Mouse (Mus musculus) neural tube, embryonic 11.5 days (tissue): Measurements from ENCODE around the gene Gsta4. TPM values are rescaled to one million over a fixed set of nuclear protein-coding genes. Genes with fewer than 3 reads are reported as not detected.
"Not testable (repeated sequence)": the region's sequence is repeated elsewhere in the genome, so short reads cannot be mapped to it uniquely, and the experiment has no call there.

Experiments used
- ATAC-seq: fragments of 200-750 bp; cut with Nextera tagmentation; 2 replicates; pipeline ENCODE4 v1.8.0; 2017; ENCODE audit warnings: moderate number of reproducible peaks, mild to moderate bottlenecking, moderate TSS enrichment, moderate library complexity; ENCODE audit not compliant: insufficient read depth, low FRiP score, low TSS enrichment
- DNase-seq: peaks from one replicate; pipeline ENCODE4 v3.0.0-alpha.2; 2015; ENCODE audit warnings: low spot score
- H3K27ac ChIP-seq: fragments of 300-500 bp; sonication (generic); 2 replicates; pipeline ENCODE4 v1.5.1; 2014; ENCODE audit warnings: low read depth, mild to moderate bottlenecking, low read length
- H3K27me3 ChIP-seq: fragments of 300-500 bp; sonication (generic); 2 replicates; pipeline ENCODE4 v1.6.1; 2014; ENCODE audit warnings: mild to moderate bottlenecking, low read length, mixed read lengths; ENCODE audit not compliant: control insufficient read depth, insufficient read depth
- H3K36me3 ChIP-seq: fragments of 300-500 bp; sonication (generic); 2 replicates; pipeline ENCODE4 v1.6.1; 2014; ENCODE audit warnings: mild to moderate bottlenecking, low read length, moderate library complexity, mixed read lengths; ENCODE audit not compliant: control insufficient read depth, insufficient read depth
- H3K4me1 ChIP-seq: fragments of 300-500 bp; sonication (generic); 2 replicates; pipeline ENCODE4 v1.6.1; 2014; ENCODE audit warnings: low read length, mixed read lengths; ENCODE audit not compliant: control insufficient read depth, insufficient read depth
- H3K4me2 ChIP-seq: fragments of 300-500 bp; sonication (generic); 2 replicates; pipeline ENCODE4 v1.6.1; 2014; ENCODE audit warnings: low read depth, mild to moderate bottlenecking, moderate library complexity
- H3K4me3 ChIP-seq: fragments of 300-500 bp; sonication (generic); 2 replicates; pipeline ENCODE4 v1.5.1; 2014; ENCODE audit warnings: low read depth, low read length
- H3K9ac ChIP-seq: fragments of 300-500 bp; sonication (generic); 2 replicates; pipeline ENCODE4 v1.6.1; 2014; ENCODE audit warnings: mild to moderate bottlenecking, low read length
- H3K9me3 ChIP-seq: fragments of 300-500 bp; sonication (generic); 2 replicates; pipeline ENCODE4 v1.6.1; 2016; ENCODE audit warnings: low read length; ENCODE audit not compliant: control insufficient read depth
- WGBS: fragments of 180-500 bp; shearing (Covaris S2); extraction: QIAGEN DNeasy Blood & Tissue Kit; methylation state at CpG from one replicate; pipeline ENCODE4 v1.1.7; 2014; 5-methylcytosine and 5-hydroxymethylcytosine counted together
- polyA plus RNA-seq: library from polyadenylated mRNA; unstranded; fragments of >200 nt; fragmentation: Nextera tagmentation; extraction: Ambion mirVana; gene quantifications from 2 replicates; pipeline ENCODE4 v1.2.1, GENCODE M21; 2014

Gsta4 gene
- polyA plus RNA-seq, 1 experiment from 2014 or later: 54.3 TPM

- not testable (repeated sequence) for H3K27ac ChIP-seq, DNase-seq, ATAC-seq, H3K4me1 ChIP-seq, H3K9ac ChIP-seq, H3K9me3 ChIP-seq, H3K36me3 ChIP-seq, H3K4me3 ChIP-seq, H3K27me3 ChIP-seq, H3K4me2 ChIP-seq
- 78% methylated on average over 3 of the region's 3 CpGs for WGBS
These were observed 47.1 kb downstream of the Gsta4 start for GRCm38 (mm10) chr9:78229658-78230057.

- not testable (repeated sequence) for H3K9me3 ChIP-seq, H3K27me3 ChIP-seq, H3K9ac ChIP-seq, DNase-seq, ATAC-seq, H3K4me1 ChIP-seq, H3K4me3 ChIP-seq, H3K36me3 ChIP-seq, H3K4me2 ChIP-seq, H3K27ac ChIP-seq
- 94% methylated on average over 2 of the region's 3 CpGs for WGBS
These were observed 47.9 kb downstream of the Gsta4 start, which contains the start of gene Gsta1 for GRCm38 (mm10) chr9:78230461-78230860. Gene Gsta1 (plus strand): TSS chr9:78230656.

DNA sequence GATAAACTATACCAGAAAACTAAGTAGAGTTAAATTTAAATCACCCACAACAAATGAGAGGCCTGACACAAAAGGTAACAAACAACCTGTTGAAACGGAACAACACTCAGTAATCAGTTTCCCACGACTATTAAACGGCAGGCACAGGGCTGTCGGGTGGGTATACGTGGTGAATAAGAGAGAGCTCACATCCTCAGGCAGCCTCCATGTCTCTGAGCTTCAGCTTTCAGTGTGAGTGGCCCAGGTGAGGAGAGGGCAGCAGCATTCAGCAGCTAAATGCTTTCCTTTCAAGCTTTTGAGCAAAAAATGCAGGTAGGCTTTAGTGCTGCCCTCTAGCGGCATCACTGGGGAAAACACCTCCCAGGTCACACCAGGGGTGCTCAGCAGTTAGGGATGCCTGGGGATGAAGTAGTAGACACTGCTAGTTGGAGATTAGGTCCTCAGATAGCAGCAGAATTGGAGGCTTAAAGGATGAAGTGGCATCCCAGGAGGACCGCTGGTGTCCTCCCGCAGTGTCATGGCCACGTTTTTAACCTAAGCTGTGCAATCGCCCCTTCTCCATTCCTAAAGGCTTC is 50.6 kb downstream of the Gsta4 start:
- H3K27ac ChIP-seq, H3K4me1 ChIP-seq, H3K4me2 ChIP-seq, H3K9me3 ChIP-seq, H3K27me3 ChIP-seq, H3K4me3 ChIP-seq, DNase-seq, H3K36me3 ChIP-seq, H3K9ac ChIP-seq, ATAC-seq: not testable (repeated sequence)
- no CpG with 5 or more reads among the region's 10 CpGs for WGBS

DNA sequence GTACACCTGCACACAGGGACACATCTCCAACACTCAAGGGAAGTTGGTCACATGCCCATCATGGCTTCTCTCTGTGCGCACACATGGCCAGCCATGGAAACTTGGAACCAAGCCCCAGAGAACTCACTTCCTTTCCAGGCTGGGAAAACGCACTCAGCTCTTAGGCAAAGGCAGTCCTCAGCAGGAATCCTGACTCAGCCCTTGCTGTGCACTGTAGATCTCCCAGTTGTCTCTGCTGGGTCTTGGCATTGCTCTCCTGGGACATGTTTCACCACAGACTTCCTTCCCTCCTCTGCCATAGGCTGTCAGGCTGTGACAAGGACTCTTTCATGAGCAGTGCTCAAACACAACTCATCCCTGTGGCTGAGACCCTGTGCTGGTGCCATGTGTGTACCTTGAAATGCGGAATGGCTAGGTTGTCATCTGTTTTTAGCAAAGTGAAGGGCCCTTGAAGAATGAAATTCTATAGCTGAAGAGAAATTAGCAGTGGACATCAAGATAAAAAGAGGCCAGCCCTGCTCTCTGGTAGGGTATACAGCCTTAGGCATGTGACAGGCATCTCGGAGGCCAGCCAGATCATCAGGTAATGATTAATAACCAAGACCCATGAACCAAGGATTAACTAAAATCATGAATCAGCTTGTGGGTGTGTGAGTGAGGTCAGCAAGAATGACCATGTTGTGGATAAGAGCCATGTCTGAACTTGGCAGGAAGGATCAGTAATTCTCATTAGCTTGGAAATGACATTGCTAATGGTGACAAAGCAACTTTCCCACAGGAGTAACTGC is 73.3 kb downstream of the Gsta4 start:
- H3K4me1 ChIP-seq, H3K9ac ChIP-seq, ATAC-seq, H3K27me3 ChIP-seq, H3K9me3 ChIP-seq, H3K36me3 ChIP-seq, H3K27ac ChIP-seq, DNase-seq, H3K4me2 ChIP-seq, H3K4me3 ChIP-seq: not testable (repeated sequence)
- WGBS: 84% methylated on average over 4 of the region's 4 CpGs

DNA sequence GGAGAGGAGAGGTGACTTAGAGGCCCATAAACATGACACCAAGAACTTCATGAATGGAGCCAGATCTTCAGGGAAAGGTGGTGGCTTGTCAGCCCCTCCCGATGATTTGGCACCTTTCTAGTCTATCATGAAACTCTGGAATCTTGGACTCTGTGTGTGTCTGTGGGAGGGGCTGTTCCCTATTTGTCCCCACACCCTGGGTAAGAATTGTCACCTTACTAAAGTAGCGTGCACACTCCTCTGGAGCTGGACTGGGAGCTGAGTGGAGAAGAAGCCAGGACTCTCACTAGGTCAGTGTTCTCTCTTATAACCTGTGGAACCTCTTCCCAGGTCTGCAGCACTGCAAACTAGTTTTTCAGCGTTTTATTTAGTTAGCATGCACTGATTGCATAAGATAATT is 74.3 kb downstream of the Gsta4 start, which contains the start of gene Gm3776:
Gm3776 (plus strand) TSS at position 216 of the 400 bp plus-strand sequence.
- not testable (repeated sequence) for H3K27ac ChIP-seq, H3K9me3 ChIP-seq, H3K9ac ChIP-seq, ATAC-seq, H3K4me2 ChIP-seq, H3K27me3 ChIP-seq, H3K4me3 ChIP-seq, H3K4me1 ChIP-seq, DNase-seq, H3K36me3 ChIP-seq
- WGBS: 92% methylated on average over 1 of the region's 3 CpGs

Other genes with a start within 250 kb of the Gsta4 start
- gene Gcm1, start 130.8 kb upstream of the Gsta4 start, polyA plus RNA-seq: not detected in 2 replicates
- gene Fbxo9, start 73.7 kb upstream of the Gsta4 start, polyA plus RNA-seq: 36.9 and 38.9 TPM in 2 replicates
- gene Ick, start 73.6 kb upstream of the Gsta4 start, polyA plus RNA-seq: 35.9 and 36.3 TPM in 2 replicates
- gene Gsta1, start 47.9 kb downstream of the Gsta4 start, polyA plus RNA-seq: not detected in 2 replicates
- not detected in 2 replicates for gene Gm3776, start 74.4 kb downstream of the Gsta4 start, polyA plus RNA-seq
- not detected in 2 replicates for gene Gm10639, start 107.1 kb downstream of the Gsta4 start, polyA plus RNA-seq
- gene Omt2a, start 132.0 kb downstream of the Gsta4 start, polyA plus RNA-seq: not detected in 2 replicates
- gene Omt2b, start 144.8 kb downstream of the Gsta4 start, polyA plus RNA-seq: not detected in 2 replicates
- gene Gsta2, start 173.0 kb downstream of the Gsta4 start, polyA plus RNA-seq: not detected in 2 replicates
- 0.41 and 0.72 TPM in 2 replicates for gene Dppa5a, start 185.4 kb downstream of the Gsta4 start, polyA plus RNA-seq
- 1.3 and 1.7 TPM in 2 replicates for gene Ooep, start 196.0 kb downstream of the Gsta4 start, polyA plus RNA-seq
- 0.28 and 0.50 TPM in 2 replicates for gene Ddx43, start 213.0 kb downstream of the Gsta4 start, polyA plus RNA-seq